Mouse (Mus musculus) thymus, postnatal 10 days (tissue): ENCODE data around the gene Doxl2.

Source experiments
- DNase-seq, 2 experiments: peaks; one replicate each; pipeline ENCODE4 v3.0.0; 2021; ENCODE audit warnings: low spot score in 2 of 2

The Doxl2 gene

DNA sequence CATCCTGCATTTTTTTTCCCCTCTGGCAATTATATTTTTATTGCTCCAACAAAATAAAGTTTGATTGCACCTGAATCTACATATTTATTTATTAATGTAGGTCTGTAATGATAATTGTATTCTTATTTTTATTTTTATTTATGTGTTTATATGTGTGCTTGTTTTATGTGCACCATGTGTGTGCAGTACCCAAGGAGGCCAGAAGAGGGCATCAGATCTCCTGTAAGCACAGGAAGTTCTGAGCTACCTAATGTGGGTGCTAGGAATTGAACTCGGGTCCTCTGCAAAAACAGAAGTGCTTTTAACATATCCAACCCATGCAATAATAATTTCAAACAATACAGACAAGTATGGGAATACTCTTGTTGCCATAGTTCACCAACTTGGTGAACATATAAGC, 34.9 kb downstream of the Doxl2 start:
- DNase-seq = no peak

DNA sequence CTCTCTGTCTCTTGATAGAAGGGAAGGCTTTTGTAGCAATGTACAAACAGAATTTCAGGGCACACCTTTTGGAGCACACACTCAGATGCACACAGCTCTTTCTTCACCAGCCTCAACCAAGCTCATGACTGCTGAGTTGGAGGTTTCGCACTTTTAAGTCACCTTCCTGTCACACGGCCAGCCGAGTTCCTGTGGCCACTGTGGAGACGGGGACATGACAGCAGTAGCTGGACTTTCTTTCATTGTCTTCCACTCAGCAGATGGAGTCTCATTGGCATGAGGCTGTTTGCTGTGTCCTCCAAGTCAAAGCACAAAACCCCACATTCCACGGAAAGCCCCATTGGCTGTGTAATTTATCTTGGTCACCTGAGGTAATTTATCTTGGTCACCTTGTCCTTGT, 36.4 kb downstream of the Doxl2 start:
- DNase-seq = no peak

DNA sequence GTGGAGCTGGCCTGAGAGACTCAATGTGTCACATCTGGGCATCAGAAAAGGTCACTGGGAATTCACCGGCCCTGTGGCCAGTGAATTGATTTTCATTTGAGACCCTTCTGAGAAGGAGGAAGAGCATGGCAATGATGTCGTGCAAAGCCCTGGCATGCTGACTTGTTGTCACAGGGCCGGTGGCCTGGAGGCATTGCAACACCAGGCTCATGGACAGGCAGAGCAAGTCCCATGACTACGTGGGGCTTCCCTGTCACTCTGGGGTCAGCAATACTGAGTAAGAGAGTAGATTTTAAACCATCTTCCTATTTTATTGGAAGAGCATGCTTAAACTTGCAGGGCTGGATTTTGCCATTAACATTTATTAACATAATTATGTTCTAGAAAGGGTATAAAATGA, 38.3 kb downstream of the Doxl2 start:
- DNase-seq = no peak

DNA sequence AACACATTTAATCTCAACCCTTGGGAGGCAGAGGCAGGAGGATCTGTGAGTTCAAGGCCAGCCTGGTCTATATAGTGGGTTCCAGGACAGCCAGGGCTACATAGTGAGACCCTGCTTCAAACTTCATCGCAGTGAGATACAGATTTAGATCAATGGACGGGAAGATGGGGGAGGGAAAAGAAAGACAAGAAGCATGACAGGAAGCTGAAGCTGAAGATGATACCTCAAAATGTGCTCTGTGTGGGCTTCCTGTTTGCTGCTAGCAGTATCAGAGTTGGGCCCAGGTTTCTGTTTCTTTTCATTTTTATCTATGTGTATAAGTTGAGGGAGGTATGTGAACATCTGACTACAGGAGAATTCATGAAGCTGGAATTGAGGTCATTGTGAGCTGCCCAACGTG, 38.7 kb downstream of the Doxl2 start:
- DNase-seq = no peak

DNA sequence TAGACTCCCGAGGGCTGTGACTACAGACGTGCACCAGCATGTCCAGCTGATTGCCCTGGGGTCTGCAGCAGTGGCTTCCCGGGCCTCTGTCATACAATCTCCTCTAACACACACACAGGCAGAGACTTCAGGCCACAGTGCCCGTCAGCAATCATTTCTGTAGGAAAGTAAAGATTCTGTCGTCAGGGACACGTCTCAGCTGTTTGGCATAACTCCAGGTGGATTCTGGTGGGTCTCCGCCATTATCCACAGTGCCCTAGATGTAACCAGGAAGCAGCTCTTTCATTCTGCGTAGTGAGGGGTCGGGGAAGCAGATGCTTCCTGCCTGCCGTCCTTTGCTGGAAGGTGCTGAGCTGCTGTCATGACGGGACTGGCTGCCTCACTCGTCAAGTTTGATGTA, 42.4 kb downstream of the Doxl2 start:
- no peak for DNase-seq

DNA sequence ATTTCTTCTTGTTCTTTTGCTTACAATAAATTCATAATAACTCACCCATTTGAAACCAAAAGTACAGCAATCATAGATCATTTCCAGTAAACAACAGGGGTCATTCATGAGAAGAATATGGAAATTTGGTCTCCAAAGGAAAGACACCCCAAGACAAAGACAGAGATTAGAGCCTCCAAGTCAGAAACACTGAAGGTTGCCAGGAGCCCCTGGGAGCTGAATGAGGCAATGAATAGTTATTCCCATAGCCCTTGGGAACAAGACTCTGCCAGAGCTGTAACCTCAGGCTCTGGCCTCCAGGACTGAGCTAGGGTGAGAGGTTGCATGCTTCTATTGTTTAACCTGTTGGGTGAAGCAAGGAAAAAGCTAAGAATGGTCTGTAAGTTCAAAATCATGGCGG, 44.6 kb downstream of the Doxl2 start:
- no peak for DNase-seq

DNA sequence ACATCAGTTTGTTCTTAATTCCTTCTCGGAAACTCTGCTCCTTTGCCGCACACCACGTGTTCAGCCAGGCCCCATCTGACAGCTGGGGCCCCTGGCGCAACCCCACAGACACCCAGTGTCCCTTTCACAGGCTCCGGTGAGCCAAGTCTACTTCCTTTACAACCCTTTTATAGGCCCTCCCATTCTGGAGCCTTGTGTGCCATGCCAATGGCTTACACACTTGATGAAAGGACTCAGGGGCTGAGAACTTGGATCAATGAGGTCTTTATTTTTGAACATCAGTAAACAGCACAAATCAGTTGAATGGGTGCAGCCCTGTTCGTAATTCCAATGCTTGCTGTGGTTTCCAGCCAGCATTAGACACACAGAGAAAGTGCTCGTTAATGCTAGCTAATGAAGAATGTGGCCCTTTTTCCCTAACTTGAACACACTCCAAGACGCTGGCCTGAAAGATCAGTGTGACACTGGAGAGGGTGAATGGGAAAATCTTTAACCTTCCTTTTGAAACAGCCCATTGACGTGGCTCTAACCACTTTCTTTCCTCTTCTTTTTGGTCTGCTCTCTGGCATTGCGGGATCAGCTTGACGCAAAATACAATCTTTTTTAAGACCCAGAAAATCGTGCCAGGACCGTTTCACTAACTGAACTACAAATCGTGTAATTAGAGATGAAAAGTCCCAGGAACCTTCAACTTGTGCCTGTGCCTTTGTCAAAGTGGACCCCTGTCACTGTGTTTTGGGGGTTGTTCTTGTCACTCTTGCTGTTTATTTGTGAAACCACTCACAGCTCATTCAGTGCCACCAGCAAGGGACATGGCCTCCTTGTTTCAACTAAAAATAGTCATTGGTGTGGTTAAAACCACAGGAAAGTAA, 46.6 kb downstream of the Doxl2 start:
- DNase-seq = no peak

DNA sequence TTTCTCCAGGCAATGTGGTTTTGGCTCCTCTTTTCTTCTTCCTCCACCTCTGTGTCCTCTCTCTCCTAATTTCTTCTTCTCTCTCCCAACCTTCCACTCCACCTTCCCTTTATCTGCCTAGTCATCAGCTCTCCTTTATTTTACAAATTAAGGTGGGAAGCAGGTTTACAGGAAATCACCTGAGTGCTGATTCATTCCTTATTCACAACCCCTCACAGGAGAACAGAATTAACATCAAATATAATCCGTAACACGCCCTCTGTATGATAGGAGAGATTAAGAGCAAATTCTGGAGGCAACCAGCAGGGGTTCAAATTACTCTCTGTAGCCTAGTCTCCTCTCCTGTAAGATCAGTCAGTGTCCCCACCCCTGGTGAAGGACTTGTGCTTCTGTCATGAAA, 47.6 kb downstream of the Doxl2 start:
- DNase-seq = no peak

DNA sequence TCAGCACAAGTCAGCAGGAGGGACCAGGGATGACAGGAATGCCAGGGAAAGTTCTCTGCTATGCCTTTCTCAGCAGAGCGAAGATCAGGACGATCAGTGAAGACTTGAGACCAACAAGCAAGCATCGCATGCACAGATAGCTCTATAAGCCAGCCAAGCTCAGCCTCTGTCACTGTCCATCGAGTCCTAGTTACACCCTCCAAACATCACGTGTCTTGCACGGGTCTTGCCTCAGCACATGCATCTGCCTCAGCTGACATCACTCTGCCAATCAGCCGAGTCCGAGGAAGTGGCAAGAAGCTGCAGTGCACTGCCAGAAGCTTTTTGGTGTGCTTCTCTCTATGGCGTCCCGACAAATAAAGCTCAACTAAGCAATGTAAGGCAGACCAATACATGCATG, 48.6 kb downstream of the Doxl2 start:
- DNase-seq = no peak

DNA sequence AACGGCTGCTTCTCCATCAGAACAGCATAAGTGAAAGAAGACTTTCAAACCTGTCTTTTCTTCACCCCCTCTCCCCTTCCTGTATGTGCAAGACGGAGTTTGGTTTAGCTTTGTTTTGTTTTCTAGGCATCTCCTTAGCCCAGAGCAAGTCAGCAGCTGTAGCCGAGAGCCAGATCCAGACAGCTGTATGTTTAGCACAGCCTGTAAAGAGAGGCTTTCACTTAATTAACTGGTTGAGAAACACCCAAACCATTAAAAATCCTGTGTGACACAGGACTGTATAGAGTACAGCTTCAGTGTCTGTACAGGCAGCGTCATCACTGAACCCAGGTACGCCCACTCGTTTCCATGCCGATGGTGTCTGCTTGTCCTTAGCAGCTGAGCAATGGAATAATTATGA, 50.5 kb downstream of the Doxl2 start:
- DNase-seq = no peak

DNA sequence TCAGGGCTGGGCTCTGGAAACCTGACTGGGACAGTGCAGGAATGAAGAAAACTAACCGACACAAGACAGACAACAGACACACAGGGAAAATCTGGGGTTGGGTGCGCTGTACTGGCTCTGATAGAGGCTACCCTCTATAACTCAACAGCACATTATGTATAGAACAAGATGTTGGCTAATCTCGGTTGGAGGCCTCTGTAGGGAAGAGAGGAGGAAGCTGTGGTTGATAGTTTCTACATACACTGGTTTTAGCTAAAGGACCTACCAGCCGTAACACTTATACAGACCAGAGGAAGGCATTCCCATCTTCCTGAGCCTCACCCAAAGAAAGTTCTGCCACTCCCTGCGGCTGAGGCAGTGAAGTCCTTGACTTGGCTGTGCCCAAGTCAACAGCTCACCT, 51.7 kb downstream of the Doxl2 start:
- no peak for DNase-seq

DNA sequence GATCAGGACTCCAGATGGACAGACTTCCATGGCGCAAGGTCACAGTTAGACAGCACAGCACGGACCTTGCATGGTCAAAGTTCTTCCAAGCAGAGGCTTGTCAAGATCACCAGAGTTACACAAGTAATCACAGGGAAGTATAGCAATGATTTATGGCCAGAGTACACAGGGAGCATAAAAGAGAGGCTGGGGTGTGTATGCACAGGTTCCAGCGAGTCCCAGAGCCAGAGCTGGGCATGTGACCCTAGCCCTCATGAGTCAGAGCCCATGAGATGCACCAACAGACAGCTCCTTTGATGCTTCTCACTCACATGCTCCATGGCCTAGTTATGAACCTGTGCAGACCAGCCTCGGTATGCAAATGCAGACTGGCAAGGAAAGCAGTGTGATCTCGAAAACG, 53.3 kb downstream of the Doxl2 start:
- no peak for DNase-seq
